Mouse (Mus musculus) CH12.LX (cell line): ENCODE measurements around the gene Vti1a. TPM values are rescaled to one million over a fixed set of nuclear protein-coding genes. Genes with fewer than 3 reads are reported as not detected.

Experiments
- DNase-seq: peaks from one replicate; pipeline ENCODE4 v3.0.0-alpha.2; 2013; ENCODE audit errors: extremely low read depth
- H3K27ac ChIP-seq: 2 replicates; pipeline ENCODE4 v1.5.1; 2012; ENCODE audit warnings: low read depth, mild to moderate bottlenecking, control low read depth, moderate library complexity; ENCODE audit not compliant: insufficient read depth
- H3K27me3 ChIP-seq: replicated peaks from 2 replicates; pipeline ENCODE3; 2012; ENCODE audit warnings: inconsistent platforms
- H3K36me3 ChIP-seq, 2 experiments: replicated peaks in 1 of 2; 2 replicates each; pipeline versions ENCODE3 to v1.6.1; 2012; ENCODE audit warnings: inconsistent platforms in 1 of 2, low read length in 1 of 2, mild to moderate bottlenecking in 1 of 2, mixed read lengths in 1 of 2, moderate library complexity in 1 of 2; ENCODE audit not compliant: control insufficient read depth in 1 of 2, insufficient read depth in 1 of 2
- H3K4me1 ChIP-seq, 2 experiments: 2 replicates each; pipeline ENCODE4 v1.6.1; 2012; ENCODE audit warnings: inconsistent platforms in 1 of 2, moderate library complexity in 1 of 2; ENCODE audit not compliant: insufficient read depth in 2 of 2, control insufficient read depth in 1 of 2
- H3K4me2 ChIP-seq: 2 replicates; pipeline ENCODE4 v1.6.1; 2012; ENCODE audit warnings: low read depth, mild to moderate bottlenecking, control low read depth; ENCODE audit not compliant: poor library complexity, insufficient read depth, severe bottlenecking
- H3K4me3 ChIP-seq, 3 experiments: fragments of 150-350 bp in 1 of 3; sonication (generic) in 1 of 3; replicated peaks in 1 of 3; 2 replicates each; pipeline versions ENCODE3 to v1.5.1; 2011 to 2012; ENCODE audit warnings: low read depth in 2 of 3, low read length in 2 of 3, mild to moderate bottlenecking in 2 of 3, moderate library complexity in 2 of 3, control low read depth in 1 of 3, improper control_type of control experiment in 1 of 3, inconsistent platforms in 1 of 3, mixed read lengths in 1 of 3; ENCODE audit not compliant: poor library complexity in 1 of 3
- H3K79me2 ChIP-seq: replicated peaks from 2 replicates; pipeline ENCODE4 v1.6.1; 2012; ENCODE audit warnings: mild to moderate bottlenecking, moderate library complexity; ENCODE audit not compliant: control insufficient read depth, poor library complexity, insufficient read depth, severe bottlenecking; ENCODE audit errors: extremely low read depth
- H3K9ac ChIP-seq: 2 replicates; pipeline ENCODE4 v1.6.1; 2012; ENCODE audit warnings: low read depth, mild to moderate bottlenecking, control low read depth, moderate library complexity; ENCODE audit not compliant: insufficient read depth
- H3K9me3 ChIP-seq: replicated peaks from 2 replicates; pipeline ENCODE3; 2012; ENCODE audit warnings: low read length, inconsistent platforms, mixed read lengths
- CHD1 ChIP-seq: IDR thresholded peaks from 2 replicates; pipeline ENCODE4 v1.6.1; 2012; ENCODE audit warnings: low read depth, low read length, improper control_type of control experiment, inconsistent platforms
- CHD2 ChIP-seq: IDR thresholded peaks from 2 replicates; pipeline ENCODE4 v1.6.1; 2011; ENCODE audit warnings: low read length, improper control_type of control experiment
- CTCF ChIP-seq, 2 experiments: IDR thresholded peaks in 1 of 2; conservative IDR thresholded peaks in 1 of 2; 2 replicates each; pipeline ENCODE4 v1.5.1; 2011 to 2012; ENCODE audit warnings: low read depth in 2 of 2, low read length in 2 of 2, improper control_type of control experiment in 1 of 2, inconsistent platforms in 1 of 2, mild to moderate bottlenecking in 1 of 2, moderate library complexity in 1 of 2
- E2F4 ChIP-seq: IDR thresholded peaks from 2 replicates; pipeline ENCODE4 v1.6.1; 2011; ENCODE audit warnings: low read depth, low read length, improper control_type of control experiment; ENCODE audit not compliant: insufficient replicate concordance
- ELF1 ChIP-seq: IDR thresholded peaks from 2 replicates; pipeline ENCODE4 v1.6.1; 2014; ENCODE audit warnings: low read depth, mild to moderate bottlenecking, inconsistent platforms, low read length, improper control_type of control experiment
- EP300 ChIP-seq: IDR thresholded peaks from 2 replicates; pipeline ENCODE4 v1.6.1; 2011; ENCODE audit warnings: low read length, improper control_type of control experiment
- ETS1 ChIP-seq: conservative IDR thresholded peaks from 2 replicates; pipeline ENCODE4 v1.6.1; 2012; ENCODE audit warnings: low read depth, mild to moderate bottlenecking, inconsistent platforms, low read length, improper control_type of control experiment, moderate library complexity
- GABPA ChIP-seq: IDR thresholded peaks from 2 replicates; pipeline ENCODE4 v1.6.1; 2012; ENCODE audit warnings: low read depth, low read length, improper control_type of control experiment, inconsistent platforms; ENCODE audit not compliant: insufficient replicate concordance
- HCFC1 ChIP-seq: IDR thresholded peaks from 2 replicates; pipeline ENCODE4 v1.6.1; 2012; ENCODE audit warnings: low read depth, mild to moderate bottlenecking, inconsistent platforms, low read length, improper control_type of control experiment
- IRF4 ChIP-seq: IDR thresholded peaks from 2 replicates; pipeline ENCODE4 v1.6.1; 2014; ENCODE audit warnings: low read depth, mild to moderate bottlenecking, inconsistent platforms, low read length, improper control_type of control experiment
- JUN ChIP-seq: IDR thresholded peaks from 2 replicates; pipeline ENCODE4 v1.6.1; 2011; ENCODE audit warnings: low read depth, mild to moderate bottlenecking, low read length, improper control_type of control experiment, moderate library complexity; ENCODE audit not compliant: insufficient read depth
- JUND ChIP-seq: conservative IDR thresholded peaks from 2 replicates; pipeline ENCODE4 v1.6.1; 2011; ENCODE audit warnings: low read depth, low read length, improper control_type of control experiment
- MAFK ChIP-seq: IDR thresholded peaks from 2 replicates; pipeline ENCODE4 v1.6.1; 2011; ENCODE audit warnings: low read length, improper control_type of control experiment; ENCODE audit not compliant: insufficient replicate concordance
- MAX ChIP-seq: IDR thresholded peaks from 2 replicates; pipeline ENCODE4 v1.6.1; 2011; ENCODE audit warnings: low read length, improper control_type of control experiment
- MAZ ChIP-seq: IDR thresholded peaks from 2 replicates; pipeline ENCODE4 v1.6.1; 2012; ENCODE audit warnings: low read depth, mild to moderate bottlenecking, inconsistent platforms, low read length, improper control_type of control experiment, moderate library complexity
- MEF2A ChIP-seq: IDR thresholded peaks from 2 replicates; pipeline ENCODE4 v1.6.1; 2014; ENCODE audit warnings: low read depth, mild to moderate bottlenecking, inconsistent platforms, low read length, improper control_type of control experiment, borderline replicate concordance
- MXI1 ChIP-seq: IDR thresholded peaks from 2 replicates; pipeline ENCODE4 v1.6.1; 2011; ENCODE audit warnings: mild to moderate bottlenecking, low read depth, low read length, improper control_type of control experiment
- MYC ChIP-seq: IDR thresholded peaks from 2 replicates; pipeline ENCODE4 v1.6.1; 2011; ENCODE audit warnings: low read depth, mild to moderate bottlenecking, improper control_type of control experiment, low read length
- NELFE ChIP-seq: IDR thresholded peaks from 2 replicates; pipeline ENCODE4 v1.6.1; 2011; ENCODE audit warnings: low read depth, low read length, improper control_type of control experiment
- PAX5 ChIP-seq: IDR thresholded peaks from 2 replicates; pipeline ENCODE4 v1.6.1; 2012; ENCODE audit warnings: low read length, inconsistent platforms, mixed read lengths
- RAD21 ChIP-seq: IDR thresholded peaks from 2 replicates; pipeline ENCODE4 v1.6.1; 2011; ENCODE audit warnings: low read depth, mild to moderate bottlenecking, low read length, improper control_type of control experiment, moderate library complexity
- RCOR1 ChIP-seq: conservative IDR thresholded peaks from 2 replicates; pipeline ENCODE4 v1.6.1; 2012; ENCODE audit warnings: low read depth, mild to moderate bottlenecking, inconsistent platforms, low read length, improper control_type of control experiment
- SIN3A ChIP-seq: IDR thresholded peaks from 2 replicates; pipeline ENCODE4 v1.6.1; 2012; ENCODE audit warnings: low read length, improper control_type of control experiment, inconsistent platforms
- SMC3 ChIP-seq: IDR thresholded peaks from 2 replicates; pipeline ENCODE4 v1.6.1; 2011; ENCODE audit warnings: low read depth, low read length, improper control_type of control experiment
- TBP ChIP-seq: conservative IDR thresholded peaks from 2 replicates; pipeline ENCODE4 v1.6.1; 2011; ENCODE audit warnings: low read depth, low read length, improper control_type of control experiment
- TCF12 ChIP-seq: IDR thresholded peaks from 2 replicates; pipeline ENCODE4 v1.6.1; 2014; ENCODE audit warnings: low read depth, mild to moderate bottlenecking, inconsistent platforms, low read length, improper control_type of control experiment
- USF1 ChIP-seq: IDR thresholded peaks from 2 replicates; pipeline ENCODE4 v1.6.1; 2014; ENCODE audit warnings: low read depth, mild to moderate bottlenecking, inconsistent platforms, low read length, improper control_type of control experiment
- USF2 ChIP-seq: conservative IDR thresholded peaks from 2 replicates; pipeline ENCODE4 v1.6.1; 2011; ENCODE audit warnings: low read depth, low read length, improper control_type of control experiment
- ZC3H11A ChIP-seq: IDR thresholded peaks from 2 replicates; pipeline ENCODE4 v1.6.1; 2012; ENCODE audit warnings: low read depth, mild to moderate bottlenecking, inconsistent platforms, low read length, improper control_type of control experiment
- ZMIZ1 ChIP-seq: IDR thresholded peaks from 2 replicates; pipeline ENCODE4 v1.6.1; 2012; ENCODE audit warnings: low read depth, mild to moderate bottlenecking, inconsistent platforms, low read length, improper control_type of control experiment
- ZNF384 ChIP-seq: IDR thresholded peaks from 2 replicates; pipeline ENCODE4 v1.6.1; 2012; ENCODE audit warnings: low read depth, low read length, improper control_type of control experiment, inconsistent platforms
- dilution Hi-C: fragments of 300-500 bp; cut with MboI; formaldehyde crosslinking; loops from 2 replicates; pipeline ENCODE4 v1.14.3; 2020; ENCODE audit warnings: low sequenced_read_pairs; ENCODE audit not compliant: extremely low pct_unique_long_range_greater_than_20kb, extremely low pct_ligation_motif_present
- in situ Hi-C: fragments of 300-500 bp; cut with MboI; formaldehyde crosslinking; loops from 3 replicates; pipeline ENCODE4 v1.14.3; 2019; ENCODE audit warnings: low sequenced_read_pairs, low pct_ligation_motif_present, low pct_unique_long_range_greater_than_20kb, mixed read lengths
- polyA plus RNA-seq: library from polyadenylated mRNA; unstranded; fragments of >175 nt; gene quantifications from 2 replicates; pipeline ENCODE4 v1.2.1, GENCODE M21; 2012; ENCODE audit warnings: low read depth; ENCODE audit not compliant: insufficient read length
- total RNA-seq, 2 experiments: library from RNA; depleted of rRNA; stranded (reverse); fragments of 300-350 nt in 1 of 2; fragments of >200 nt in 1 of 2; gene quantifications; 2 replicates each; pipeline ENCODE4 v1.2.3; 2012 to 2014

Vti1a gene
- total and polyA plus RNA-seq, 3 experiments = 22.3 to 27.6 (median 23.5) TPM

GRCm38 (mm10) chr19:55499179-55499863, 183.2 kb downstream of the Vti1a start:
- Histone ChIP-seq H3K4me2 (no peak overlapping the region), H3K79me2 (no peaks in the 10 kb centered on the region), H3K9me3 (no peaks in the 10 kb centered on the region), H3K4me3 (no peak overlapping the region), H3K36me3 (peaks cover 10 to 47% of the 10 kb centered on the region in 2 experiments), H3K27me3 (no peaks in the 10 kb centered on the region), H3K4me1 (peaks cover 3 to 17% of the 10 kb centered on the region in 2 experiments; a peak in 3 of 4 replicates), H3K9ac (no peak overlapping the region), H3K27ac (no peak overlapping the region)
- DNase-seq = no peak
- dilution Hi-C loops (no loop called here), in situ Hi-C loops (no loop called here)
- TF ChIP-seq NELFE = no peak
- TF ChIP-seq TBP = no peak
- TF ChIP-seq MEF2A = no peak
- TF ChIP-seq MXI1 = no peak
- TF ChIP-seq E2F4 = no peak
- no peak for TF ChIP-seq CTCF (conservative IDR thresholded peaks at IDR 0.05 in 1 of 2, IDR thresholded peaks at IDR 0.05 in 1 of 2; ENCODE audit: low read depth in 2 of 2, low read length in 2 of 2)
- no peak for TF ChIP-seq CHD2
- TF ChIP-seq RCOR1 = no peak
- no peak for TF ChIP-seq HCFC1
- no peak for TF ChIP-seq IRF4
- TF ChIP-seq ELF1 = no peak
- no peak for TF ChIP-seq CHD1
- no peak for TF ChIP-seq ZMIZ1
- TF ChIP-seq ETS1 = no peak
- TF ChIP-seq JUND = no peak
- no peak for TF ChIP-seq PAX5
- TF ChIP-seq ZC3H11A = no peak
- TF ChIP-seq SMC3 = no peak
- TF ChIP-seq MAX = no peak
- TF ChIP-seq EP300 = no peak

GRCm38 (mm10) chr19:55501985-55502384, 185.9 kb downstream of the Vti1a start:
- H3K79me2 ChIP-seq = no peaks in the 10 kb centered on the region
- peaks cover 17 to 54% of the 10 kb centered on the region in 2 experiments for H3K36me3 ChIP-seq
- no peaks in the 10 kb centered on the region for H3K9me3 ChIP-seq
- peaks cover 3 to 17% of the 10 kb centered on the region in 2 experiments; a peak in 3 of 4 replicates for H3K4me1 ChIP-seq
- H3K9ac ChIP-seq = no peak overlapping the region
- TF ChIP-seq GABPA (no peak), MAX (no peak), ETS1 (no peak; the same call in 1 of the 2 replicates), USF2 (no peak), SIN3A (no peak), EP300 (peak; percentile 64), HCFC1 (no peak), MAZ (no peak), TCF12 (no peak), MEF2A (no peak), JUN (peak; percentile 54; the same call in 1 of the 2 replicates), IRF4 (peak; percentile 86), NELFE (no peak), ZNF384 (no peak), E2F4 (no peak), USF1 (no peak), ZC3H11A (no peak), MYC (no peak), SMC3 (no peak), RAD21 (no peak), MAFK (no peak), JUND (peak; percentile 62), CHD1 (no peak), RCOR1 (no peak)
- H3K4me3 ChIP-seq = no peak overlapping the region
- peak; percentile 3 for DNase-seq
- in situ Hi-C loops = no loop called here
- H3K27ac ChIP-seq = no peak overlapping the region
- no peaks in the 10 kb centered on the region for H3K27me3 ChIP-seq
- dilution Hi-C loops = no loop called here
- no peak overlapping the region for H3K4me2 ChIP-seq
